Mouse (Mus musculus): ENCODE data around the gene Gm28043.

Gm28043 gene

GRCm38 (mm10) chr17:29623488-29623887, 8.8 kb downstream of the Gm28043 start:
- DNase-seq (ENCODE audit: low spot score in 2 of 2): no peak

GRCm38 (mm10) chr17:29627285-29627684, 12.6 kb downstream of the Gm28043 start:
- no peak for DNase-seq (ENCODE audit: low spot score in 2 of 2)

- DNase-seq (ENCODE audit: low spot score in 2 of 2): no peak
Observed at GRCm38 (mm10) chr17:29628946-29629345, 14.3 kb downstream of the Gm28043 start.

GRCm38 (mm10) chr17:29629620-29630019, 14.9 kb downstream of the Gm28043 start:
- DNase-seq (ENCODE audit: low spot score in 2 of 2): no peak

GRCm38 (mm10) chr17:29632312-29632711, 17.6 kb downstream of the Gm28043 start:
- DNase-seq (ENCODE audit: low spot score in 2 of 2): no peak

- no peak for DNase-seq (ENCODE audit: low spot score in 2 of 2)
Observed at GRCm38 (mm10) chr17:29635492-29635891, 20.8 kb downstream of the Gm28043 start.

GRCm38 (mm10) chr17:29636118-29636517, 21.4 kb downstream of the Gm28043 start:
- DNase-seq (ENCODE audit: low spot score in 2 of 2): no peak

GRCm38 (mm10) chr17:29637377-29637776, 22.7 kb downstream of the Gm28043 start:
- DNase-seq (ENCODE audit: low spot score in 2 of 2): no peak

- no peak for DNase-seq (ENCODE audit: low spot score in 2 of 2)
Observed at GRCm38 (mm10) chr17:29637895-29638294, 23.2 kb downstream of the Gm28043 start.

- no peak for DNase-seq (ENCODE audit: low spot score in 2 of 2)
Observed at GRCm38 (mm10) chr17:29640971-29641370, 26.3 kb downstream of the Gm28043 start.

- DNase-seq (ENCODE audit: low spot score in 2 of 2): no peak
Observed at GRCm38 (mm10) chr17:29642219-29642618, 27.5 kb downstream of the Gm28043 start.

- DNase-seq (ENCODE audit: low spot score in 2 of 2): no peak
Observed at GRCm38 (mm10) chr17:29658249-29658648, 43.6 kb downstream of the Gm28043 start.

- DNase-seq (ENCODE audit: low spot score in 2 of 2): peak; percentile 85 to 92
Observed at GRCm38 (mm10) chr17:29660076-29660761, 45.5 kb downstream of the Gm28043 start, which contains the start of gene Cmtr1. Gene Cmtr1, plus strand, starts transcription at chr17:29660595.

- DNase-seq (ENCODE audit: low spot score in 2 of 2): no peak
Observed at GRCm38 (mm10) chr17:29660762-29661391, 46.2 kb downstream of the Gm28043 start.

- no peak for DNase-seq (ENCODE audit: low spot score in 2 of 2)
Observed at GRCm38 (mm10) chr17:29662145-29662544, 47.5 kb downstream of the Gm28043 start.

GRCm38 (mm10) chr17:29668051-29668986, 53.6 kb downstream of the Gm28043 start:
- no peak for DNase-seq (ENCODE audit: low spot score in 2 of 2)

- no peak for DNase-seq (ENCODE audit: low spot score in 2 of 2)
Observed at GRCm38 (mm10) chr17:29669030-29669429, 54.4 kb downstream of the Gm28043 start.

- DNase-seq (ENCODE audit: low spot score in 2 of 2): no peak
Observed at GRCm38 (mm10) chr17:29669936-29670335, 55.3 kb downstream of the Gm28043 start.

- no peak for DNase-seq (ENCODE audit: low spot score in 2 of 2)
Observed at GRCm38 (mm10) chr17:29671021-29671420, 56.3 kb downstream of the Gm28043 start.

- DNase-seq (ENCODE audit: low spot score in 2 of 2): no peak
Observed at GRCm38 (mm10) chr17:29673325-29673724, 58.6 kb downstream of the Gm28043 start.

- DNase-seq (ENCODE audit: low spot score in 2 of 2): no peak
Observed at GRCm38 (mm10) chr17:29678526-29678925, 63.9 kb downstream of the Gm28043 start.

- no peak for DNase-seq (ENCODE audit: low spot score in 2 of 2)
Observed at GRCm38 (mm10) chr17:29679038-29679767, 64.5 kb downstream of the Gm28043 start.
